Mouse (Mus musculus) midbrain, embryonic 10.5 days (tissue): ENCODE results near the gene Zdhhc22. TPM values are rescaled to one million over a fixed set of nuclear protein-coding genes. Genes with fewer than 3 reads are reported as not detected.

ENCODE experiments used
- DNase-seq: peaks from one replicate; pipeline ENCODE4 v3.0.0-alpha.2; 2017; ENCODE audit warnings: low spot score
- H3K27ac ChIP-seq: fragments of 300-500 bp; sonication (generic); replicated peaks from 2 replicates; pipeline ENCODE4 v1.5.1; 2016; ENCODE audit warnings: mild to moderate bottlenecking
- H3K27me3 ChIP-seq: fragments of 300-500 bp; sonication (generic); 2 replicates; pipeline ENCODE4 v1.6.1; 2016; ENCODE audit warnings: low read depth, mild to moderate bottlenecking; ENCODE audit not compliant: poor library complexity, severe bottlenecking
- H3K36me3 ChIP-seq: fragments of 300-500 bp; sonication (generic); 2 replicates; pipeline ENCODE4 v1.6.1; 2016; ENCODE audit warnings: mild to moderate bottlenecking, moderate library complexity
- H3K4me1 ChIP-seq: fragments of 300-500 bp; sonication (generic); 2 replicates; pipeline ENCODE4 v1.6.1; 2016
- H3K4me3 ChIP-seq: fragments of 300-500 bp; sonication (generic); 2 replicates; pipeline ENCODE4 v1.5.1; 2016; ENCODE audit warnings: mild to moderate bottlenecking, moderate library complexity
- H3K9me3 ChIP-seq: fragments of 300-500 bp; sonication (generic); replicated peaks from 2 replicates; pipeline ENCODE4 v1.6.1; 2016; ENCODE audit warnings: mild to moderate bottlenecking
- WGBS: fragments of 180-500 bp; shearing (Covaris S2); methylation state at CpG from one replicate; pipeline ENCODE4 v1.1.7; 2016; 5-methylcytosine and 5-hydroxymethylcytosine counted together
- polyA plus RNA-seq: library from polyadenylated mRNA; unstranded; fragments of >200 nt; fragmentation: Nextera tagmentation; extraction: Ambion mirVana; gene quantifications from 2 replicates; pipeline ENCODE4 v1.2.1, GENCODE M21; 2016

The Zdhhc22 gene
- polyA plus RNA-seq, result 0.15 and 0.24 TPM in 2 replicates

GRCm38 (mm10) chr12:86989890-86990754, at the start of gene Zdhhc22:
Zdhhc22 (minus strand) TSS chr12:86990430.
- peak within 1 kb of the TSS; percentile 70 for H3K27ac ChIP-seq
- H3K9me3 ChIP-seq, result no peaks in the 10 kb centered on the region
- 2% methylated on average over 67 of the region's 68 CpGs for WGBS
- H3K36me3 ChIP-seq, result no peaks in the 10 kb centered on the region
- peaks cover 43% of the 10 kb centered on the region for H3K4me1 ChIP-seq
- H3K27me3 ChIP-seq, result peaks cover 83% of the 10 kb centered on the region
- peak within 1 kb of the TSS; percentile 70 for H3K4me3 ChIP-seq
- peak; percentile 79 for DNase-seq

GRCm38 (mm10) chr12:87036631-87037030, 46.4 kb upstream of the Zdhhc22 start:
- Histone ChIP-seq H3K4me1 (no peaks in the 10 kb centered on the region), H3K4me3 (no peak overlapping the region), H3K27me3 (no peaks in the 10 kb centered on the region), H3K27ac (no peak overlapping the region), H3K36me3 (no peaks in the 10 kb centered on the region), H3K9me3 (no peaks in the 10 kb centered on the region)
- no peak for DNase-seq
- 94% methylated on average over 7 of the region's 7 CpGs for WGBS

DNA sequence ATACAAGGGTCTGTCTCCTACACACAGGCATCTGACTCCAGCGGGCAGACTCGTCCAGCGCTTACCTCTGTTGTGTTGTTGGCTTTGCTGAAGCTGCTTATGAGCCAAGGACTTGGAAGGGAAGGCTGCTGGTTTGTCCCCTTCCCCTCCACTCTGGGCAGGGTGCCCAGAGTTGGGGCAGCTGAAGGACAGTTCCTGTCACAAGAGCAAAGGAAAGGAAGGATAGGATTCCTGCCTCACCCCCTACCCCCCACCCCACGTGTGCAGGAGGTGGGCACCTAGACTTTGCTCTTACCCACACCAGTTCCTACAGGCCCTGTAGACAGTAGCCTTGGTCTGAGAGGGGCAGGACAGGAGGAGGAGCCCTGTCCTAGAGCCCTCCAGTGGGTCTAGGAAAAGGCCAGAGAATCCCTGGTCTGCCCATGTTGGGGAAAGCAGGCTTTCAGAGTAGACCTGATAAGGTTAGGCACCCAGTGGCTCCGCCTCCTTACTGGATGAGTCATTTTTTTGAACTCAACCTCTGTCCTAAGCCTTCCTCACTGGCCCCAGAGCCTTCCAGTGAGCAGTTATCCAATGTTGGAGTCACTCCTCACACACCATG, 41.0 kb upstream of the Zdhhc22 start:
- no peak overlapping the region for H3K4me3 ChIP-seq
- DNase-seq, result no peak
- H3K9me3 ChIP-seq, result no peaks in the 10 kb centered on the region
- H3K4me1 ChIP-seq, result peaks cover 7% of the 10 kb centered on the region
- H3K27me3 ChIP-seq, result peaks cover 28% of the 10 kb centered on the region
- H3K36me3 ChIP-seq, result no peaks in the 10 kb centered on the region
- no peak overlapping the region for H3K27ac ChIP-seq
- 76% methylated on average over 5 of the region's 5 CpGs for WGBS

- H3K36me3 ChIP-seq, result no peaks in the 10 kb centered on the region
- peaks cover 40% of the 10 kb centered on the region for H3K27me3 ChIP-seq
- DNase-seq, result no peak
- no peak overlapping the region for H3K4me3 ChIP-seq
- peaks cover 11% of the 10 kb centered on the region for H3K4me1 ChIP-seq
- 67% methylated on average over 5 of the region's 5 CpGs for WGBS
- H3K9me3 ChIP-seq, result no peaks in the 10 kb centered on the region
- no peak overlapping the region for H3K27ac ChIP-seq
Measured at GRCm38 (mm10) chr12:87029251-87029976, 39.2 kb upstream of the Zdhhc22 start.

DNA sequence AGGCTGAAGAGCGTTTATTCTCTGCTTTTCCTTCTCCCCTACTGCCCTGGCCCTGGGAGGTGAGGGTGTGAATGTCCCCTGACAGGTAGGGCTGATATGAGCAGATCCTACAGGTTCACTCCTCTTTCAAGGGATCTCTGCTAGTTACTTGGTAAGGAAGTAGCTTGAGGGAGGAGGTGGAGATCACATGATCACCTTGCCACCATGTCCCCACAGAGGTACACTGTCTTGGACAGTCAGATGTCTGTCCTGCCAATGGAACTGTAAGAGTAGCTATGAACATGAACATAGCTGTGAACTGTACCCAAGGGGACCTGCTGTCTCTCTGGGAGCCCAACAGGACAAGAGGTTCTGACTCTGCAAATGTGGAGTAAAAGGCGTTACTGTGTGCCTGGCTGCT, 37.8 kb upstream of the Zdhhc22 start:
- DNase-seq, result no peak
- H3K4me1 ChIP-seq, result peaks cover 11% of the 10 kb centered on the region
- H3K9me3 ChIP-seq, result no peaks in the 10 kb centered on the region
- H3K4me3 ChIP-seq, result no peak overlapping the region
- H3K36me3 ChIP-seq, result no peaks in the 10 kb centered on the region
- peaks cover 40% of the 10 kb centered on the region for H3K27me3 ChIP-seq
- no peak overlapping the region for H3K27ac ChIP-seq
- WGBS, result 73% methylated on average over 2 of the region's 2 CpGs

DNA sequence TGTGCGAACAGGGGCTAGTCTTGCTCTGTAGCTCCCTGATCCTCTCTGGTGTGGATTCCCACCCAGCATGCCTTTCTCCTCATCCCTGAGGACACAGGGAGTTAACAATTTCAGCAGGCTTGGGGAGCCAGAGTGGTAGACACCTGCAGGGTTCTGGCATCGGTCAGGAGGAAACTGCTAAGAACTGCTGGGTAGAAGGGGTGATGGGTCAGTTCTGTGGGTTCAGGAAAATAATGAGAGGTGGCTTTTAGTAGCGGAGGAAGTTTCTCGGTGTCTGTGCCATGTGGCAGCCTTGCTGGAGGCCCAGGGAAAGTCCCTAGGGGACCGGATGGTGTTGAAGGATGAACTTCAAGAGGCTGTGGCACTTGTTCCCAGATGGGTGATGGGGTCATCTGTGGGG, 37.2 kb upstream of the Zdhhc22 start:
- WGBS, result 66% methylated on average over 5 of the region's 5 CpGs
- Histone ChIP-seq H3K4me1 (peaks cover 11% of the 10 kb centered on the region), H3K27me3 (peaks cover 40% of the 10 kb centered on the region), H3K36me3 (no peaks in the 10 kb centered on the region), H3K4me3 (peak overlapping the region; percentile 56; the same call in 1 of the 2 replicates), H3K9me3 (no peaks in the 10 kb centered on the region), H3K27ac (no peak overlapping the region)
- DNase-seq, result no peak

GRCm38 (mm10) chr12:87026871-87027240, 36.6 kb upstream of the Zdhhc22 start:
- Histone ChIP-seq H3K27ac (no peak overlapping the region), H3K4me3 (peak overlapping the region; percentile 56), H3K9me3 (no peaks in the 10 kb centered on the region), H3K4me1 (peaks cover 11% of the 10 kb centered on the region), H3K36me3 (no peaks in the 10 kb centered on the region), H3K27me3 (peaks cover 40% of the 10 kb centered on the region)
- no peak for DNase-seq
- WGBS, result 15% methylated on average over 8 of the region's 8 CpGs

- no peaks in the 10 kb centered on the region for H3K9me3 ChIP-seq
- 4% methylated on average over 30 of the region's 30 CpGs for WGBS
- H3K4me3 ChIP-seq, result peak overlapping the region; percentile 56
- H3K36me3 ChIP-seq, result no peaks in the 10 kb centered on the region
- H3K4me1 ChIP-seq, result peaks cover 11% of the 10 kb centered on the region
- H3K27ac ChIP-seq, result 0 out of 2 replicates have a peak overlapping the region, but pooled peaks have one; percentile 2
- DNase-seq, result peak; percentile 32
- peaks cover 40% of the 10 kb centered on the region for H3K27me3 ChIP-seq
Measured at GRCm38 (mm10) chr12:87026109-87026870, 36.1 kb upstream of the Zdhhc22 start.

GRCm38 (mm10) chr12:87023456-87023855, 33.2 kb upstream of the Zdhhc22 start:
- H3K27me3 ChIP-seq, result peaks cover 34% of the 10 kb centered on the region
- DNase-seq, result no peak

DNA sequence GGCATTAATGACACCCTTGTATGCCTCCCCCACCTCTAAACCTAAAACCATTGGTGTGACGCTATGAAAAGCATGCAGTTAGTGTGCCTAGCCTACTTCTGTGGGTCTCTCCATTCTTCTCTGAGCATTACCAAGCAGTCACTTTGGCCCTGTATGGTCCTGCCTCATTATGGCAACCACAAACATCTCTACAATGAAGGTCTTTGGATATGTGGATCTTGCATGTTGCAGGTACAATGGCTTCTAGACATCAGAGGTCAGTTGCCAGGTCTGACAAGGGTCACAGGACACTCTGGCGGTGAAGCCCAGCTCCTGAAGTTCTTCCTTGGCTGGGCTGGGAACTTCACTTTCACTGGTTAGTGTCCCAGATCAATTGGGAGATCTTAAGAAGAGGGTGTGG, 31.8 kb upstream of the Zdhhc22 start:
- H3K9me3 ChIP-seq, result no peaks in the 10 kb centered on the region
- H3K4me1 ChIP-seq, result peaks cover 11% of the 10 kb centered on the region
- H3K27ac ChIP-seq, result no peak overlapping the region
- no peak for DNase-seq
- WGBS, result 76% methylated on average over 2 of the region's 2 CpGs
- no peaks in the 10 kb centered on the region for H3K36me3 ChIP-seq
- H3K27me3 ChIP-seq, result peaks cover 19% of the 10 kb centered on the region
- H3K4me3 ChIP-seq, result no peak overlapping the region

More at GRCm38 (mm10) chr12:87023456-87023855, 33.2 kb upstream of the Zdhhc22 start:
- Histone ChIP-seq H3K27ac (no peak overlapping the region), H3K36me3 (no peaks in the 10 kb centered on the region), H3K4me1 (peaks cover 11% of the 10 kb centered on the region), H3K4me3 (no peak overlapping the region), H3K9me3 (no peaks in the 10 kb centered on the region)
- WGBS, result 87% methylated on average over 3 of the region's 3 CpGs

GRCm38 (mm10) chr12:87021040-87021439, 30.8 kb upstream of the Zdhhc22 start, which contains the start of gene Tmem63c:
Tmem63c (plus strand) TSS chr12:87021340.
- Histone ChIP-seq H3K9me3 (no peaks in the 10 kb centered on the region), H3K36me3 (no peaks in the 10 kb centered on the region), H3K4me1 (peaks cover 1% of the 10 kb centered on the region), H3K4me3 (no peak within 1 kb of the TSS), H3K27me3 (peaks cover 10% of the 10 kb centered on the region), H3K27ac (no peak within 1 kb of the TSS)
- WGBS, result 78% methylated on average over 6 of the region's 6 CpGs
- DNase-seq, result no peak

DNA sequence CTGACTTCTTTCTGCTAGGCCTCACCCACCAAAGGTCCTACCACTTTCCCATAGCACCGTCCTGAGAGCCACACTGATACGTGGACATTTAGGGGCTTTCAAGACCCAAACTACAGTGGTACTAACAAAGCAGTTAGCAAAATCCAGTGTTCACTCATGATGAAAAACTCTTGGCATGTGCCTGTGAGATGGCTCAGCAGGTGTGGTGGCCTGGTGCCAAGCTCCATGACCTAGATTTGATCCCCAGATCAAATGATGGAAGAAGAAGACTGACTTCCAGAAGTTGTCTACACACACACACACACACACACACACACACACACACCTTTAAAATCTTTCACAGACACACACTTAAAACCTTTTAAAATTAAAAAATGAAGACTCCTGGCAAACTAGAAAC, 28.5 kb upstream of the Zdhhc22 start:
- Histone ChIP-seq H3K27me3 (no peaks in the 10 kb centered on the region), H3K4me3 (no peak overlapping the region), H3K4me1 (no peaks in the 10 kb centered on the region), H3K9me3 (no peaks in the 10 kb centered on the region), H3K27ac (no peak overlapping the region), H3K36me3 (no peaks in the 10 kb centered on the region)
- WGBS, result 91% methylated on average over 2 of the region's 2 CpGs
- DNase-seq, result no peak
